Mouse (Mus musculus): ENCODE data around the gene Vmn2r49. TPM values are rescaled to one million over a fixed set of nuclear protein-coding genes. Genes with fewer than 3 reads are reported as not detected.

Gene Vmn2r49
- not detected in 2 replicates for total RNA-seq (2023)

DNA sequence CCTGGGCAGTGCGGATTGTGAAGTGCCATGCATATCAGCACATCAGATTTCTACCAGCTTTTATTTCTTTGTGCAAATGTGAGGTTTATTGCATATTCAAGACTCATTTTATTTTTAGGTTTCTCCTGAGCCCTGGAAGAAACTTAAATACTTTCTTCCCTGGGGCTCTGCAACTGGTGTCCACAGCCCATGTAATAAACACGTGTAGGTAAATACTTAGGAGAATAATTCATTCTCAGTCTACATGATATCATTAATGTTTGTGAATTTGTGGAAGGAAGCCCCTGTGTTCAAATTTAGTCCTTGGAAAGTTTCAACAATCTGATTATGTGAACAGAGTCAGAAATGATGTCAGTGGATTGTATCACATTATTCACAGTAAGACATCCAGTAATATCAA lies at the start of gene Vmn2r49:
Vmn2r49 (minus strand) TSS at position 101 of the 400 bp plus-strand sequence.

DNA sequence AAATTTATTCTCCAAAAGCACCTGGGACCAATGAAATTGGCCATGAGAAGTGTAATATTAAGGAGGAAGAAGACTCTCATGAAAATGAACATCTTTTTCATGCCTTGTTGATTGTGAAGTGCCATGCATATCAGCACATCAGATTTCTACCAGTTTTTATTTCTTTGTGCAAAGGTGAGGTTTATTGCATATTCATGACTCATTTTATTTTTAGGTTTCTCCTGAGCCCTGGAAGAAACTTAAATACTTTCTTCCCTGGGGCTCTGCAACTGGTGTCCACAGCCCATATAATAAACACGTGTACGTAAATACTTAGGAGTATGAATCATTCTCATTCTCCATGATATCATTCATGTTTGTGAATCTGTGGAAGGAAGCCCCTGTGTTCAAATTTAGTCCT lies 38.6 kb downstream of the Vmn2r49 start, which contains the start of gene Vmn2r48:
Vmn2r48 (minus strand) TSS at position 101 of the 400 bp plus-strand sequence.

Other genes starting within 250 kb of the Vmn2r49 start
- not detected in 2 replicates for gene Vmn2r46, start 221.7 kb downstream of the Vmn2r49 start, total RNA-seq (2023)
- gene Vmn2r47, start 150.9 kb downstream of the Vmn2r49 start, total RNA-seq (2023), result not detected in 2 replicates
- gene Vmn2r48, start 38.7 kb downstream of the Vmn2r49 start, total RNA-seq (2023), result not detected in 2 replicates
- gene Vmn2r50, start 61.0 kb upstream of the Vmn2r49 start, total RNA-seq (2023), result not detected in 2 replicates
- not detected in 2 replicates for gene Vmn2r51, start 113.5 kb upstream of the Vmn2r49 start, total RNA-seq (2023)
- 0.05 and 0.06 TPM in 2 replicates for gene Vmn2r52, start 184.3 kb upstream of the Vmn2r49 start, total RNA-seq (2023)

Measured in neutrophil, adult 65 days (primary cell).